Mouse (Mus musculus) erythroid progenitor cell, adult 5-6 weeks (primary cell): ENCODE measurements around the gene Apbb1. TPM values are rescaled to one million over a fixed set of nuclear protein-coding genes. Genes with fewer than 3 reads are reported as not detected.
A peak's percentile ranks its signal among the peaks of the same experiment; 100 is the strongest.

Experiments used
- ATAC-seq: replicated peaks from 2 replicates; pipeline ENCODE4 v1.8.0; 2016; ENCODE audit warnings: moderate number of reproducible peaks, mild to moderate bottlenecking, moderate TSS enrichment, inconsistent platforms; ENCODE audit not compliant: poor library complexity, low FRiP score, severe bottlenecking
- total RNA-seq, 2 experiments: library from RNA; stranded (forward) in 1 of 2; stranded (reverse) in 1 of 2; fragments of 150-400 nt in 1 of 2; fragments of 186-747, 209-891 nt in 1 of 2; gene quantifications; 2 replicates each; pipeline versions ENCODE4 v1.2.3 to v1.2.4; 2015 to 2017; ENCODE audit warnings: low replicate concordance in 2 of 2

Apbb1 gene
- total RNA-seq, 2 experiments from 2014 or later, result 7.3 TPM; not detected in 1

- 0 out of 2 replicates have a peak, but pooled peaks have one; percentile 34 for ATAC-seq
These were observed 53.4 kb downstream of the Apbb1 start for GRCm38 (mm10) chr7:105528094-105528493.

GRCm38 (mm10) chr7:105527306-105527937 lies 54.0 kb downstream of the Apbb1 start:
- ATAC-seq, result no peak

- ATAC-seq, result no peak
These were observed 57.2 kb downstream of the Apbb1 start for GRCm38 (mm10) chr7:105524222-105524621.

- ATAC-seq, result no peak
These were observed 61.3 kb downstream of the Apbb1 start for GRCm38 (mm10) chr7:105520201-105520600.

GRCm38 (mm10) chr7:105519771-105520170 lies 61.7 kb downstream of the Apbb1 start:
- no peak for ATAC-seq

GRCm38 (mm10) chr7:105519336-105519735 lies 62.1 kb downstream of the Apbb1 start:
- ATAC-seq, result no peak

GRCm38 (mm10) chr7:105516669-105517360 lies 64.6 kb downstream of the Apbb1 start:
- ATAC-seq, result no peak

- 0 out of 2 replicates have a peak, but pooled peaks have one; percentile 58 for ATAC-seq
These were observed 66.3 kb downstream of the Apbb1 start for GRCm38 (mm10) chr7:105515178-105515577.

- no peak for ATAC-seq
These were observed 66.9 kb downstream of the Apbb1 start for GRCm38 (mm10) chr7:105514561-105514960.

GRCm38 (mm10) chr7:105513845-105514291 lies 67.6 kb downstream of the Apbb1 start:
- ATAC-seq, result no peak

- no peak for ATAC-seq
These were observed 71.3 kb downstream of the Apbb1 start for GRCm38 (mm10) chr7:105510143-105510542.

Other genes with a start within 250 kb of the Apbb1 start
- gene Olfr690, start 247.5 kb downstream of the Apbb1 start, total RNA-seq (2015; ENCODE audit: low replicate concordance), result not detected in 2 replicates
- not detected in 2 replicates for gene Olfr690, start 247.5 kb downstream of the Apbb1 start, total RNA-seq (2017; ENCODE audit: low replicate concordance)
- not detected in 2 replicates for gene Olfr691, start 239.4 kb downstream of the Apbb1 start, total RNA-seq (2015; ENCODE audit: low replicate concordance)
- gene Olfr691, start 239.4 kb downstream of the Apbb1 start, total RNA-seq (2017; ENCODE audit: low replicate concordance), result not detected in 2 replicates
- not detected in 2 replicates for gene Olfr692, start 213.4 kb downstream of the Apbb1 start, total RNA-seq (2015; ENCODE audit: low replicate concordance)
- not detected in 2 replicates for gene Olfr692, start 213.4 kb downstream of the Apbb1 start, total RNA-seq (2017; ENCODE audit: low replicate concordance)
- not detected in 2 replicates for gene Gm5901, start 206.6 kb downstream of the Apbb1 start, total RNA-seq (2015; ENCODE audit: low replicate concordance)
- gene Gm5901, start 206.6 kb downstream of the Apbb1 start, total RNA-seq (2017; ENCODE audit: low replicate concordance), result 7.6 TPM in 1 of 2 replicates, not detected in the other
- gene Fam160a2, start 181.6 kb downstream of the Apbb1 start, total RNA-seq (2015; ENCODE audit: low replicate concordance), result 16.9 and 48.6 TPM in 2 replicates
- 3.0 and 9.2 TPM in 2 replicates for gene Fam160a2, start 181.6 kb downstream of the Apbb1 start, total RNA-seq (2017; ENCODE audit: low replicate concordance)
- gene Cnga4, start 177.1 kb downstream of the Apbb1 start, total RNA-seq (2015; ENCODE audit: low replicate concordance), result not detected in 2 replicates
- not detected in 2 replicates for gene Cnga4, start 177.1 kb downstream of the Apbb1 start, total RNA-seq (2017; ENCODE audit: low replicate concordance)
- not detected in 2 replicates for gene Cckbr, start 155.9 kb downstream of the Apbb1 start, total RNA-seq (2015; ENCODE audit: low replicate concordance)
- gene Cckbr, start 155.9 kb downstream of the Apbb1 start, total RNA-seq (2017; ENCODE audit: low replicate concordance), result not detected in 2 replicates
- not detected in 2 replicates for gene Cavin3, start 99.4 kb downstream of the Apbb1 start, total RNA-seq (2015; ENCODE audit: low replicate concordance)
- gene Cavin3, start 99.4 kb downstream of the Apbb1 start, total RNA-seq (2017; ENCODE audit: low replicate concordance), result not detected in 2 replicates
- 7.5 and 13.3 TPM in 2 replicates for gene Smpd1, start 27.3 kb downstream of the Apbb1 start, total RNA-seq (2015; ENCODE audit: low replicate concordance)
- 9.5 and 13.1 TPM in 2 replicates for gene Smpd1, start 27.3 kb downstream of the Apbb1 start, total RNA-seq (2017; ENCODE audit: low replicate concordance)
- not detected in 2 replicates for gene Hpx, start 18.5 kb upstream of the Apbb1 start, total RNA-seq (2015; ENCODE audit: low replicate concordance)
- gene Hpx, start 18.5 kb upstream of the Apbb1 start, total RNA-seq (2017; ENCODE audit: low replicate concordance), result not detected in 2 replicates
- gene Trim3, start 51.9 kb upstream of the Apbb1 start, total RNA-seq (2015; ENCODE audit: low replicate concordance), result 1.4 and 5.9 TPM in 2 replicates
- gene Trim3, start 51.9 kb upstream of the Apbb1 start, total RNA-seq (2017; ENCODE audit: low replicate concordance), result 1.4 TPM in 1 of 2 replicates, not detected in the other
- 20.2 and 20.5 TPM in 2 replicates for gene Timm10b, start 58.4 kb upstream of the Apbb1 start, total RNA-seq (2015; ENCODE audit: low replicate concordance)
- 19.7 and 27.1 TPM in 2 replicates for gene Timm10b, start 58.4 kb upstream of the Apbb1 start, total RNA-seq (2017; ENCODE audit: low replicate concordance)
- 5.0 and 20.2 TPM in 2 replicates for gene Arfip2, start 58.8 kb upstream of the Apbb1 start, total RNA-seq (2015; ENCODE audit: low replicate concordance)
- gene Arfip2, start 58.8 kb upstream of the Apbb1 start, total RNA-seq (2017; ENCODE audit: low replicate concordance), result 5.9 TPM in 1 of 2 replicates, not detected in the other
- 1.8 TPM in 1 of 2 replicates, not detected in the other for gene Gm45799, start 58.9 kb upstream of the Apbb1 start, total RNA-seq (2015; ENCODE audit: low replicate concordance)
- gene Gm45799, start 58.9 kb upstream of the Apbb1 start, total RNA-seq (2017; ENCODE audit: low replicate concordance), result 3.9 TPM in 1 of 2 replicates, not detected in the other
- gene Dnhd1, start 69.2 kb upstream of the Apbb1 start, total RNA-seq (2015; ENCODE audit: low replicate concordance), result not detected in 2 replicates
- gene Dnhd1, start 69.2 kb upstream of the Apbb1 start, total RNA-seq (2017; ENCODE audit: low replicate concordance), result 0.38 and 2.4 TPM in 2 replicates
- 155 and 182 TPM in 2 replicates for gene Ilk, start 154.9 kb upstream of the Apbb1 start, total RNA-seq (2015; ENCODE audit: low replicate concordance)
- gene Ilk, start 154.9 kb upstream of the Apbb1 start, total RNA-seq (2017; ENCODE audit: low replicate concordance), result 73.5 and 103 TPM in 2 replicates
- gene Rrp8, start 155.7 kb upstream of the Apbb1 start, total RNA-seq (2015; ENCODE audit: low replicate concordance), result 4.7 and 8.8 TPM in 2 replicates
- gene Rrp8, start 155.7 kb upstream of the Apbb1 start, total RNA-seq (2017; ENCODE audit: low replicate concordance), result 3.8 and 7.8 TPM in 2 replicates
- 121 and 145 TPM in 2 replicates for gene Taf10, start 162.7 kb upstream of the Apbb1 start, total RNA-seq (2015; ENCODE audit: low replicate concordance)
- 45.8 and 90.2 TPM in 2 replicates for gene Taf10, start 162.7 kb upstream of the Apbb1 start, total RNA-seq (2017; ENCODE audit: low replicate concordance)
- gene Tpp1, start 170.6 kb upstream of the Apbb1 start, total RNA-seq (2015; ENCODE audit: low replicate concordance), result 61.2 and 72.8 TPM in 2 replicates
- 35.4 and 38.4 TPM in 2 replicates for gene Tpp1, start 170.6 kb upstream of the Apbb1 start, total RNA-seq (2017; ENCODE audit: low replicate concordance)
- not detected in 2 replicates for gene Dchs1, start 206.0 kb upstream of the Apbb1 start, total RNA-seq (2015; ENCODE audit: low replicate concordance)
- gene Dchs1, start 206.0 kb upstream of the Apbb1 start, total RNA-seq (2017; ENCODE audit: low replicate concordance), result not detected in 2 replicates
- gene Mrpl17, start 229.4 kb upstream of the Apbb1 start, total RNA-seq (2015; ENCODE audit: low replicate concordance), result 27.8 and 38.1 TPM in 2 replicates
- 15.9 and 28.3 TPM in 2 replicates for gene Mrpl17, start 229.4 kb upstream of the Apbb1 start, total RNA-seq (2017; ENCODE audit: low replicate concordance)